Comparison of ENCODE assay signal across 8 mouse cellular contexts in genomic region chr3:145703411-145703924, GRCm38 (mm10). TPM values are rescaled to one million over a fixed set of nuclear protein-coding genes. Genes with fewer than 3 reads are reported as not detected.
DNase-seq lines count a peak whose midpoint lies in the region; ATAC-seq lines count a peak whose summit lies in the region.
"Had no signal": no experiment of that assay in that cellular context is flagged by ENCODE, and none has a peak within 500 bp of the region (broad histone marks: within the 10 kb centered on the region; RNA-seq: fewer than 3 reads in every experiment).

No protein-coding gene starts in this region.

- H3K4me3 ChIP-seq in heart, embryonic 15.5 days = no peak overlapping the region

- no peaks in the 10 kb centered on the region for H3K27me3 ChIP-seq in heart, embryonic 15.5 days

- no peak overlapping the region for H3K9ac ChIP-seq in heart, embryonic 15.5 days

- ATAC-seq in heart, embryonic 15.5 days (replicated peaks; ENCODE audit: insufficient number of reproducible peaks, insufficient read depth, low FRiP score, low read depth) = peak; percentile 28; the same call in 1 of the 2 replicates

- DNase-seq in 3T3-L1 (ENCODE audit: low read depth, low spot score) = peak; percentile 42
- DNase-seq in Muller cell, postnatal 12 days (ENCODE audit: inconsistent ontology term) = peak; percentile 91
- DNase-seq in kidney, postnatal 4 days = peak; percentile 56 to 73
- DNase-seq in layer of hippocampus, adult 11-12 months (ENCODE audit: low spot score) = no peak
- no peak for DNase-seq in layer of hippocampus, postnatal 36 days
- DNase-seq in right cerebral cortex, postnatal 36 days (ENCODE audit: low spot score in 2 of 2) = no peak

- H3K4me1 ChIP-seq in heart, embryonic 15.5 days (replicated peaks) = peaks cover 35% of the 10 kb centered on the region

- peak overlapping the region; percentile 44 for H3K4me2 ChIP-seq in heart, embryonic 15.5 days

- WGBS in heart, embryonic 15.5 days = 10% methylated on average over 11 of the region's 11 CpGs

- no peaks in the 10 kb centered on the region for H3K9me3 ChIP-seq in heart, embryonic 15.5 days (replicated peaks)

- no peaks in the 10 kb centered on the region for H3K36me3 ChIP-seq in heart, embryonic 15.5 days

- H3K27ac ChIP-seq in heart, embryonic 15.5 days = peak overlapping the region; percentile 80

RNA-seq across cellular contexts. Expression of gene Ccn1, which starts 53.7 kb away (rescaled TPM):
- polyA plus RNA-seq in heart, embryonic 15.5 days (2015; fragmentation: Nextera tagmentation; extraction: Ambion mirVana) = 60.4 and 61.4 TPM in 2 replicates
- total RNA-seq in layer of hippocampus, postnatal 36 days (2021) = 1 to 10 TPM; 4.4 TPM
- total RNA-seq: neutrophil, adult 5-6 weeks had no signal

RNA-seq across cellular contexts. Expression of gene Ddah1, which starts 55.0 kb away (rescaled TPM):
- 21.0 and 25.4 TPM in 2 replicates for polyA plus RNA-seq in heart, embryonic 15.5 days (2015; fragmentation: Nextera tagmentation; extraction: Ambion mirVana)
- 10 to 100 TPM; 53.1 to 56.2 TPM for total RNA-seq in layer of hippocampus, postnatal 36 days (2021)
- total RNA-seq: neutrophil, adult 5-6 weeks had no signal

Comparison
In these comparisons a context has a peak if more than half of its experiments do, and no peak if none do; other contexts are left out.
1. DNase-seq: peak in 3T3-L1 (single experiment), Muller cell, postnatal 12 days (single experiment) and kidney, postnatal 4 days (2 of 2); none in layer of hippocampus, adult 11-12 months (single experiment), layer of hippocampus, postnatal 36 days (0 of 2) and right cerebral cortex, postnatal 36 days (0 of 2).